Mouse (Mus musculus): ENCODE results near the gene Syce2. TPM values are rescaled to one million over a fixed set of nuclear protein-coding genes. Genes with fewer than 3 reads are reported as not detected.

Gene Syce2
- polyA plus RNA-seq, 1 experiment from 2014 or later, result 86.2 TPM

- ATAC-seq (replicated peaks; ENCODE audit: low FRiP score), result no peak
Measured at GRCm38 (mm10) chr8:84847684-84848435, 24.1 kb upstream of the Syce2 start.

GRCm38 (mm10) chr8:84856434-84856833, 15.5 kb upstream of the Syce2 start:
- Histone ChIP-seq H3K27ac (ENCODE audit: low read depth, low read length) (no peak overlapping the region), H3K9ac (ENCODE audit: low read length) (no peak overlapping the region; the same call in 1 of the 2 replicates), H3K27me3 (ENCODE audit: control insufficient read depth, insufficient read depth, low read length) (no peaks in the 10 kb centered on the region), H3K4me3 (ENCODE audit: low read depth, low read length) (peak overlapping the region; percentile 86; the same call in 1 of the 2 replicates), H3K9me3 (ENCODE audit: control insufficient read depth, low read length) (no peaks in the 10 kb centered on the region), H3K4me1 (replicated peaks; ENCODE audit: control insufficient read depth, insufficient read depth, low read length) (no peaks in the 10 kb centered on the region; the same call in 1 of the 2 replicates), H3K4me2 (ENCODE audit: low read depth, low read length, severe bottlenecking) (no peak overlapping the region), H3K36me3 (ENCODE audit: control insufficient read depth, insufficient read depth, low read length) (peaks cover 9% of the 10 kb centered on the region; the same call in 1 of the 2 replicates)
- 88% methylated on average over 3 of the region's 3 CpGs for WGBS
- DNase-seq (ENCODE audit: low spot score) (no peak), ATAC-seq (replicated peaks; ENCODE audit: low FRiP score) (peak; percentile 58)

More at GRCm38 (mm10) chr8:84847684-84848435, 24.1 kb upstream of the Syce2 start:
- Histone ChIP-seq H3K4me3 (ENCODE audit: low read depth, low read length) (peak overlapping the region; percentile 98; the same call in 1 of the 2 replicates), H3K9me3 (ENCODE audit: control insufficient read depth, low read length) (no peaks in the 10 kb centered on the region), H3K27ac (ENCODE audit: low read depth, low read length) (no peak overlapping the region; the same call in 1 of the 2 replicates), H3K4me1 (replicated peaks; ENCODE audit: control insufficient read depth, insufficient read depth, low read length) (peaks cover 15% of the 10 kb centered on the region), H3K4me2 (ENCODE audit: low read depth, low read length, severe bottlenecking) (peak overlapping the region; percentile 59; the same call in 1 of the 2 replicates), H3K27me3 (ENCODE audit: control insufficient read depth, insufficient read depth, low read length) (no peaks in the 10 kb centered on the region), H3K9ac (ENCODE audit: low read length) (peak overlapping the region; percentile 77), H3K36me3 (ENCODE audit: control insufficient read depth, insufficient read depth, low read length) (peaks cover 20% of the 10 kb centered on the region; the same call in 1 of the 2 replicates)
- WGBS, result 67% methylated on average over 6 of the region's 6 CpGs
- no peak for DNase-seq (ENCODE audit: low spot score)

GRCm38 (mm10) chr8:84856864-84857441, 15.0 kb upstream of the Syce2 start, which contains the start of gene Farsa:
Farsa (plus strand) TSS chr8:84856989.
- no peak within 1 kb of the TSS for H3K27ac ChIP-seq (ENCODE audit: low read depth, low read length)
- ATAC-seq (replicated peaks; ENCODE audit: low FRiP score) (peak; percentile 91), DNase-seq (ENCODE audit: low spot score) (peak; percentile 94)
- no peaks in the 10 kb centered on the region for H3K9me3 ChIP-seq (ENCODE audit: control insufficient read depth, low read length)
- H3K27me3 ChIP-seq (ENCODE audit: control insufficient read depth, insufficient read depth, low read length), result no peaks in the 10 kb centered on the region
- peak within 1 kb of the TSS; percentile 86 for H3K4me3 ChIP-seq (ENCODE audit: low read depth, low read length)
- H3K4me1 ChIP-seq (replicated peaks; ENCODE audit: control insufficient read depth, insufficient read depth, low read length), result no peaks in the 10 kb centered on the region; the same call in 1 of the 2 replicates
- WGBS, result under 1% methylated on average over 39 of the region's 39 CpGs
- peaks cover 11% of the 10 kb centered on the region; the same call in 1 of the 2 replicates for H3K36me3 ChIP-seq (ENCODE audit: control insufficient read depth, insufficient read depth, low read length)
- peak within 1 kb of the TSS; percentile 68 for H3K9ac ChIP-seq (ENCODE audit: low read length)
- peak within 1 kb of the TSS; percentile 70 for H3K4me2 ChIP-seq (ENCODE audit: low read depth, low read length, severe bottlenecking)

GRCm38 (mm10) chr8:84872309-84872965, 526 bp downstream of the Syce2 start:
- 2% methylated on average over 53 of the region's 54 CpGs for WGBS
- H3K4me3 ChIP-seq (ENCODE audit: low read depth, low read length), result peak overlapping the region; percentile 38
- peak; percentile 78 for ATAC-seq (replicated peaks; ENCODE audit: low FRiP score)

GRCm38 (mm10) chr8:84873016-84873415, 1.1 kb downstream of the Syce2 start:
- DNase-seq (ENCODE audit: low spot score) (no peak), ATAC-seq (replicated peaks; ENCODE audit: low FRiP score) (no peak)
- Histone ChIP-seq H3K9me3 (ENCODE audit: control insufficient read depth, low read length) (no peaks in the 10 kb centered on the region), H3K4me3 (ENCODE audit: low read depth, low read length) (peak overlapping the region; percentile 38), H3K4me1 (replicated peaks; ENCODE audit: control insufficient read depth, insufficient read depth, low read length) (peaks cover 12% of the 10 kb centered on the region), H3K27me3 (ENCODE audit: control insufficient read depth, insufficient read depth, low read length) (no peaks in the 10 kb centered on the region), H3K27ac (ENCODE audit: low read depth, low read length) (no peak overlapping the region), H3K9ac (ENCODE audit: low read length) (0 out of 2 replicates have a peak overlapping the region, but pooled peaks have one; percentile 57), H3K4me2 (ENCODE audit: low read depth, low read length, severe bottlenecking) (peak overlapping the region; percentile 80; the same call in 1 of the 2 replicates), H3K36me3 (ENCODE audit: control insufficient read depth, insufficient read depth, low read length) (peaks cover 5% of the 10 kb centered on the region; the same call in 1 of the 2 replicates)
- 64% methylated on average over 4 of the region's 4 CpGs for WGBS

More at GRCm38 (mm10) chr8:84872309-84872965, 526 bp downstream of the Syce2 start:
- H3K4me2 ChIP-seq (ENCODE audit: low read depth, low read length, severe bottlenecking), result peak overlapping the region; percentile 80
- no peaks in the 10 kb centered on the region for H3K27me3 ChIP-seq (ENCODE audit: control insufficient read depth, insufficient read depth, low read length)
- peaks cover 12% of the 10 kb centered on the region for H3K4me1 ChIP-seq (replicated peaks; ENCODE audit: control insufficient read depth, insufficient read depth, low read length)
- H3K9me3 ChIP-seq (ENCODE audit: control insufficient read depth, low read length), result no peaks in the 10 kb centered on the region
- H3K9ac ChIP-seq (ENCODE audit: low read length), result peak overlapping the region; percentile 57
- peaks cover 6% of the 10 kb centered on the region; the same call in 1 of the 2 replicates for H3K36me3 ChIP-seq (ENCODE audit: control insufficient read depth, insufficient read depth, low read length)
- peak; percentile 77 for DNase-seq (ENCODE audit: low spot score)
- H3K27ac ChIP-seq (ENCODE audit: low read depth, low read length), result no peak overlapping the region

- Histone ChIP-seq H3K9ac (ENCODE audit: low read length) (no peak overlapping the region), H3K4me3 (ENCODE audit: low read depth, low read length) (no peak overlapping the region), H3K4me1 (replicated peaks; ENCODE audit: control insufficient read depth, insufficient read depth, low read length) (peaks cover 12% of the 10 kb centered on the region), H3K36me3 (ENCODE audit: control insufficient read depth, insufficient read depth, low read length) (no peaks in the 10 kb centered on the region), H3K9me3 (ENCODE audit: control insufficient read depth, low read length) (no peaks in the 10 kb centered on the region), H3K4me2 (ENCODE audit: low read depth, low read length, severe bottlenecking) (no peak overlapping the region), H3K27me3 (ENCODE audit: control insufficient read depth, insufficient read depth, low read length) (no peaks in the 10 kb centered on the region), H3K27ac (ENCODE audit: low read depth, low read length) (no peak overlapping the region)
- DNase-seq (ENCODE audit: low spot score) (no peak), ATAC-seq (replicated peaks; ENCODE audit: low FRiP score) (no peak)
- 89% methylated on average over 3 of the region's 3 CpGs for WGBS
Measured at GRCm38 (mm10) chr8:84874339-84874738, 2.4 kb downstream of the Syce2 start.

GRCm38 (mm10) chr8:84877297-84878035, 5.6 kb downstream of the Syce2 start:
- peaks cover 6% of the 10 kb centered on the region for H3K4me1 ChIP-seq (replicated peaks; ENCODE audit: control insufficient read depth, insufficient read depth, low read length)
- H3K9ac ChIP-seq (ENCODE audit: low read length), result no peak overlapping the region
- no peak overlapping the region for H3K4me3 ChIP-seq (ENCODE audit: low read depth, low read length)
- H3K9me3 ChIP-seq (ENCODE audit: control insufficient read depth, low read length), result no peaks in the 10 kb centered on the region
- DNase-seq (ENCODE audit: low spot score), result no peak
- no peak overlapping the region for H3K4me2 ChIP-seq (ENCODE audit: low read depth, low read length, severe bottlenecking)
- no peaks in the 10 kb centered on the region for H3K36me3 ChIP-seq (ENCODE audit: control insufficient read depth, insufficient read depth, low read length)
- 90% methylated on average over 3 of the region's 3 CpGs for WGBS
- ATAC-seq (replicated peaks; ENCODE audit: low FRiP score), result no peak
- H3K27ac ChIP-seq (ENCODE audit: low read depth, low read length), result no peak overlapping the region
- H3K27me3 ChIP-seq (ENCODE audit: control insufficient read depth, insufficient read depth, low read length), result no peaks in the 10 kb centered on the region

- DNase-seq (ENCODE audit: low spot score), result no peak
- no peak for ATAC-seq (replicated peaks; ENCODE audit: low FRiP score)
- H3K4me3 ChIP-seq (ENCODE audit: low read depth, low read length), result no peak overlapping the region
Measured at GRCm38 (mm10) chr8:84878915-84879314, 7.0 kb downstream of the Syce2 start.

More at GRCm38 (mm10) chr8:84878915-84879314, 7.0 kb downstream of the Syce2 start:
- Histone ChIP-seq H3K4me2 (ENCODE audit: low read depth, low read length, severe bottlenecking) (no peak overlapping the region), H3K27me3 (ENCODE audit: control insufficient read depth, insufficient read depth, low read length) (no peaks in the 10 kb centered on the region), H3K36me3 (ENCODE audit: control insufficient read depth, insufficient read depth, low read length) (no peaks in the 10 kb centered on the region), H3K9ac (ENCODE audit: low read length) (no peak overlapping the region), H3K9me3 (ENCODE audit: control insufficient read depth, low read length) (no peaks in the 10 kb centered on the region), H3K27ac (ENCODE audit: low read depth, low read length) (no peak overlapping the region), H3K4me1 (replicated peaks; ENCODE audit: control insufficient read depth, insufficient read depth, low read length) (no peaks in the 10 kb centered on the region)
- 85% methylated on average over 1 of the region's 1 CpGs for WGBS
